8 mouse cellular contexts compared by ENCODE assay signal in the genomic region with DNA sequence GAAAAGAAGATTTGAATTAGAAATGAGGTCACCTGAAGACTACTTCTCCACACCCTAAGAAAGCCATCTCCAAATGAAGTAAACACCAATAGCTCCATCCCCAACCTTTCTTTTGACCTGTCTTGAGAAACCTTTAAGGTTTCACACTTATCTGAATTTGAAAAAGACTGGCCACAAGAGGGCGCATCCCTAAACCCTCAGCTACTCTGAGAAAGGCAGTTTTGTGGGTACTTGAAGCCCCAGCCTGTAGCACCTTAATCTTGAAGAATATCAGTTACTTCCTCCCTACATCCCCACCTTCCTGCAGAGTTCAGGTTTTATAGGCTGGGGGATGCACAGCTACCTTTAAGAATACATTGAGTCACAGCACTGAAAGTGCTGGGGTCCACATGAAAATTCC. TPM values are rescaled to one million over a fixed set of nuclear protein-coding genes. Genes with fewer than 3 reads are reported as not detected.
DNase-seq lines count a peak whose midpoint lies in the region; ATAC-seq lines count a peak whose summit lies in the region.

No protein-coding gene starts in this region.

- peak; percentile 39 for DNase-seq in cerebellum, adult 9-10 months
- no peak for DNase-seq in cerebellum, adult 11 months
- DNase-seq in midbrain, embryonic 11.5 days (ENCODE audit: low spot score, missing footprints): peak; percentile 94
- peak; percentile 73 to 81 for DNase-seq in cerebellum, postnatal 14 days
- DNase-seq in right cerebral cortex, postnatal 14 days: peak; percentile 72

- WGBS in midbrain, embryonic 11.5 days: 0% methylated on average over 1 of the region's 1 CpGs
- 2% methylated on average over 1 of the region's 1 CpGs for WGBS in midbrain, embryonic 15.5 days
- WGBS in heart, embryonic 16.5 days: 0% methylated on average over 1 of the region's 1 CpGs
- 3% methylated on average over 1 of the region's 1 CpGs for WGBS in limb, embryonic 15.5 days

- H3K27ac ChIP-seq in midbrain, embryonic 11.5 days (ENCODE audit: low read depth, low read length): no peak overlapping the region
- H3K27ac ChIP-seq in midbrain, embryonic 15.5 days: no peak overlapping the region
- H3K27ac ChIP-seq in heart, embryonic 16.5 days (ENCODE audit: low read length): peak overlapping the region; percentile 8
- H3K27ac ChIP-seq in limb, embryonic 15.5 days: no peak overlapping the region

- peaks cover 13% of the 10 kb centered on the region for H3K27me3 ChIP-seq in midbrain, embryonic 11.5 days (ENCODE audit: control insufficient read depth, insufficient read depth, low read length)
- H3K27me3 ChIP-seq in midbrain, embryonic 15.5 days (replicated peaks): peaks cover 13% of the 10 kb centered on the region; the same call in 1 of the 2 replicates
- peaks cover 4% of the 10 kb centered on the region; the same call in 1 of the 2 replicates for H3K27me3 ChIP-seq in heart, embryonic 16.5 days (ENCODE audit: control insufficient read depth, insufficient read depth, low read length)
- peaks cover 7% of the 10 kb centered on the region; the same call in 1 of the 2 replicates for H3K27me3 ChIP-seq in limb, embryonic 15.5 days

- H3K9ac ChIP-seq in midbrain, embryonic 11.5 days (ENCODE audit: low read length): no peak overlapping the region
- no peak overlapping the region for H3K9ac ChIP-seq in midbrain, embryonic 15.5 days
- H3K9ac ChIP-seq in heart, embryonic 16.5 days (ENCODE audit: low read length): peak overlapping the region; percentile 6; the same call in 1 of the 2 replicates
- H3K9ac ChIP-seq in limb, embryonic 15.5 days: no peak overlapping the region

- H3K9me3 ChIP-seq in midbrain, embryonic 11.5 days (ENCODE audit: control insufficient read depth, low read length): no peaks in the 10 kb centered on the region
- H3K9me3 ChIP-seq in midbrain, embryonic 15.5 days: no peaks in the 10 kb centered on the region
- H3K9me3 ChIP-seq in heart, embryonic 16.5 days (replicated peaks; ENCODE audit: control insufficient read depth, low read length): no peaks in the 10 kb centered on the region
- no peaks in the 10 kb centered on the region for H3K9me3 ChIP-seq in limb, embryonic 15.5 days

- H3K4me3 ChIP-seq in midbrain, embryonic 11.5 days (ENCODE audit: low read depth, low read length): no peak overlapping the region
- H3K4me3 ChIP-seq in midbrain, embryonic 15.5 days: no peak overlapping the region
- H3K4me3 ChIP-seq in heart, embryonic 16.5 days (ENCODE audit: low read length): peak overlapping the region; percentile 1
- no peak overlapping the region; the same call in 1 of the 2 replicates for H3K4me3 ChIP-seq in limb, embryonic 15.5 days

- peak; percentile 22; the same call in 1 of the 2 replicates for ATAC-seq in midbrain, embryonic 11.5 days (ENCODE audit: low FRiP score)
- no peak for ATAC-seq in midbrain, embryonic 15.5 days (replicated peaks)
- ATAC-seq in heart, embryonic 16.5 days (replicated peaks; ENCODE audit: extremely low read depth, insufficient read depth, low FRiP score): no peak; the same call in 1 of the 2 replicates
- no peak for ATAC-seq in limb, embryonic 15.5 days (ENCODE audit: insufficient number of reproducible peaks, low FRiP score, low TSS enrichment, low read depth)

- no peak overlapping the region for H3K4me2 ChIP-seq in midbrain, embryonic 11.5 days
- no peak overlapping the region for H3K4me2 ChIP-seq in midbrain, embryonic 15.5 days
- H3K4me2 ChIP-seq in heart, embryonic 16.5 days (ENCODE audit: low read depth, low read length): peak overlapping the region; percentile 36
- H3K4me2 ChIP-seq in limb, embryonic 15.5 days: peak overlapping the region; percentile 15; the same call in 1 of the 2 replicates

- peaks cover 10% of the 10 kb centered on the region; the same call in 1 of the 2 replicates for H3K4me1 ChIP-seq in midbrain, embryonic 11.5 days (ENCODE audit: control insufficient read depth, insufficient read depth, low read length)
- peaks cover 10% of the 10 kb centered on the region for H3K4me1 ChIP-seq in midbrain, embryonic 15.5 days
- peaks cover 6% of the 10 kb centered on the region; the same call in 1 of the 2 replicates for H3K4me1 ChIP-seq in heart, embryonic 16.5 days (ENCODE audit: control insufficient read depth, insufficient read depth, low read length)
- H3K4me1 ChIP-seq in limb, embryonic 15.5 days: peaks cover 23% of the 10 kb centered on the region

- H3K36me3 ChIP-seq in midbrain, embryonic 11.5 days (ENCODE audit: control insufficient read depth, insufficient read depth, low read length): no peaks in the 10 kb centered on the region
- no peaks in the 10 kb centered on the region for H3K36me3 ChIP-seq in midbrain, embryonic 15.5 days (replicated peaks)
- no peaks in the 10 kb centered on the region for H3K36me3 ChIP-seq in heart, embryonic 16.5 days (ENCODE audit: control insufficient read depth, insufficient read depth)
- H3K36me3 ChIP-seq in limb, embryonic 15.5 days: no peaks in the 10 kb centered on the region

RNA-seq across cellular contexts. Expression of a gene that starts 9.0 kb away (rescaled TPM):
- polyA plus RNA-seq in midbrain, embryonic 11.5 days (2014; fragmentation: Nextera tagmentation; extraction: Ambion mirVana): 0.14 and 0.44 TPM in 2 replicates
- polyA plus RNA-seq in midbrain, embryonic 15.5 days (2015; fragmentation: Nextera tagmentation; extraction: Ambion mirVana): 0.98 and 1.1 TPM in 2 replicates
- 11.7 and 12.5 TPM in 2 replicates for polyA plus RNA-seq in heart, embryonic 16.5 days (2015; fragmentation: Nextera tagmentation; extraction: Ambion mirVana)
- 17.2 and 23.2 TPM in 2 replicates for polyA plus RNA-seq in limb, embryonic 15.5 days (2015; fragmentation: Nextera tagmentation; extraction: Ambion mirVana)

Comparison
In these comparisons a context has a peak if more than half of its experiments do, and no peak if none do; other contexts are left out.
1. H3K4me2 ChIP-seq: peak in heart, embryonic 16.5 days (single experiment) and limb, embryonic 15.5 days (single experiment); none in midbrain, embryonic 11.5 days (single experiment) and midbrain, embryonic 15.5 days (single experiment).